Mouse (Mus musculus) monocyte, adult 59 days (primary cell): ENCODE measurements around the gene Zfp973. TPM values are rescaled to one million over a fixed set of nuclear protein-coding genes. Genes with fewer than 3 reads are reported as not detected.

Experiments
- total RNA-seq, 2 experiments: library from RNA; stranded (reverse); gene quantifications; one replicate each; pipeline ENCODE4 v1.2.4; 2023

Gene Zfp973
- total RNA-seq: 1 to 10 TPM; 2.2 to 3.9 TPM

DNA sequence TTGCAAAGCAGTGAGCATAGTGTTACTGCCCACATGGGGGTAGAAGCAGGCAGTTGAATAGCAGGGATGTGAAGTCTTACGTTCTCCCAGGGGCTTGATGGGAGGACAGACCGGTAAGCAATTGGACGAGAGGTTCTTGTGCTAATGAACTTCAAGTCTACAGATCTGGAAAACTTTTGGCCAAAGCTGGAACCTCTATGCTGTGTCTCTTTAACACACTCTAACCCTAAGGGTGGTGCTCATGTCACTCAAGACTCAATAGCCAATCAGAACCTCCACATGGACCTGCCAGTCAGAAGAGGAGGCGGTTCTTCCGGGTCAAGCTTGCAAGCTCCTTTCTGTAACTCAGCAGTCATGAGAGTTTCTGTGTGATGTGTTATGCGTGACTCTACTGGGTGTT is at the start of gene Zfp973:
Gene Zfp973, plus strand, starts transcription at position 301 of the 400 bp plus-strand sequence.

DNA sequence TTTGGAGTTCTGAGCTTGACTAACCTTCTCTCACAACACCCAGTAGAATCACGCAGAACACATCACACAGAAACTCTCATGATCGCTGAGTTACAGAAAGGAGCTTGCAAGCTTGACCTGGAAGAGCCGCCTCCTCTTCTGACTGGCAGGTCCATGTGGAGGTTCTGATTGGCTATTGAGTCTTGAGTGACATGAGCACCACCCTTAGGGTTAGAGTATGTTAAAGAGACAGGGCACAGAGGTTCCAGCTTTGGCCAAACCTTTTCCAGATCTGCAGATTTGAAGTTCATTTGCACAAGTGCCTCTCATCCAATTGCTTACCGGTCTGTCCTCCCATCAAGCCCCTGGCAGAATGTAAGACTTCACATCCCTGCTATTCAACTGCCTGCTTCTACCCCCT is 34.1 kb upstream of the Zfp973 start, which contains the start of gene Gm14308:
Gene Gm14308, minus strand, starts transcription at position 101 of the 400 bp plus-strand sequence.

DNA sequence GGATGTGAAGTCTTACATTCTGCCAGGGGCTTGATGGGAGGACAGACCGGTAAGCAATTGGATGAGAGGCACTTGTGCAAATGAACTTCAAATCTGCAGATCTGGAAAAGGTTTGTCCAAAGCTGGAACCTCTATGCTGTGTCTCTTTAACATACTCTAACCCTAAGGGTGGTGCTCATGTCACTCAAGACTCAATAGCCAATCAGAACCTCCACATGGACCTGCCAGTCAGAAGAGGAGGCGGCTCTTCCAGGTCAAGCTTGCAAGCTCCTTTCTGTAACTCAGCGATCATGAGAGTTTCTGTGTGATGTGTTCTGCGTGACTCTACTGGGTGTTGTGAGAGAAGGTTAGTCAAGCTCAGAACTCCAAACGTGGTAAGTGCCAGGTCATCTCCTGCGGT is 37.7 kb downstream of the Zfp973 start, which contains the start of gene Gm14305:
Gene Gm14305, plus strand, starts transcription at position 278 of the 400 bp plus-strand sequence.

Other genes starting within 250 kb of the Zfp973 start
- gene Gm14435, start 246.9 kb upstream of the Zfp973 start, total RNA-seq: not detected
- gene Gm14434, start 183.7 kb upstream of the Zfp973 start, total RNA-seq: not detected
- not detected for gene Zfp967, start 149.5 kb upstream of the Zfp973 start, total RNA-seq
- gene Gm14308, start 34.2 kb upstream of the Zfp973 start, total RNA-seq: 1 to 10 TPM; 2.1 to 5.1 TPM
- gene Gm14305, start 37.8 kb downstream of the Zfp973 start, total RNA-seq: 1 to 10 TPM; 2.1 to 2.5 TPM
- gene Gm14295, start 128.1 kb downstream of the Zfp973 start, total RNA-seq: under 1 TPM in 1 of 2 experiments, not detected in 1; 0.92 TPM
- gene Gm14408, start 160.6 kb downstream of the Zfp973 start, total RNA-seq: not detected